Mouse (Mus musculus) right cerebral cortex, postnatal 25 days (tissue): Measurements from ENCODE around the gene Arhgap30.

ENCODE experiments used
- DNase-seq: peaks from one replicate; pipeline ENCODE4 v3.0.0; 2022

Arhgap30 gene

DNA sequence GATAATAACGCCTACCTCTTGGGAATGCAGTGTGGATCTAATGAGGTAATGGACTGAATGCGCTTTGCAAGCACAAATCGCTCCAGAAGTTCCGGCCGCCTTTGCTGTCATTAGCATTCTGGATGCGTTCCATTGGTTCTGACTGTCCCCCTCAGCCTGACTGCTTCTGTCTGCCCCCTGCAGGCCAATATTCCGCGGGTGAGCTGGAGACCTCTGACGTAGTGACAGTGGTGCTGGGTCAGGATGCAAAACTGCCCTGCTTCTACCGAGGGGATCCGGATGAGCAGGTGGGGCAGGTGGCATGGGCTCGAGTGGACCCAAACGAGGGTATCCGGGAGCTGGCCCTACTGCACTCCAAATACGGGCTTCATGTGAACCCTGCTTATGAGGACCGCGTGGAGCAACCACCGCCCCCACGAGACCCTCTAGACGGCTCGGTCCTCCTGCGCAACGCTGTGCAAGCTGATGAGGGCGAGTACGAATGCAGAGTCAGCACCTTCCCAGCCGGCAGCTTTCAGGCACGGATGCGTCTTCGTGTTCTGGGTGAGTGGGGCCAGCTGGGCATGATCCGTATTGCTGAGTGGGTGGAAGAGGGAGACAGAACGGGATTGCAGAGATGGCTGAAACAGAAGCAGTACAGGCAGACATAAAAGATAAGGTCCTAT, 8.7 kb upstream of the Arhgap30 start:
- DNase-seq: peak; percentile 62

DNA sequence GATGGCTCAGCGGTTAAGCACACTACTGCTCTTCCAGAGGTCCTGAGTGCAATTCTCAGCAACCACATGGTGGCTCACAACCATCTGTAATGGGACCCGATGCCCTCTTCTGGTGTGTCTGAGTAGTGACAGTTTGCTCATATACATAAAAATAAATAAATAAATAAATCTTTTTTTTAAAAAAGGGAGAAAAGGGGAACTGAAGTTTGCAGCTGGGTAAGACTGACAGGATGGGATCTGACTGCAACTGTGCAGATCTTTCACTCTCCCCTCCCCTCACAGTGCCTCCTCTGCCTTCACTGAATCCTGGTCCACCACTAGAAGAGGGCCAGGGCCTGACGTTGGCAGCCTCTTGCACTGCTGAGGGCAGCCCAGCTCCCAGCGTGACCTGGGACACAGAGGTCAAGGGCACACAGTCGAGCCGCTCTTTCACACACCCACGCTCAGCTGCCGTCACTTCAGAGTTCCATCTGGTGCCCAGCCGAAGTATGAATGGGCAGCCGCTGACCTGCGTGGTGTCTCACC, 6.6 kb upstream of the Arhgap30 start:
- DNase-seq: no peak

DNA sequence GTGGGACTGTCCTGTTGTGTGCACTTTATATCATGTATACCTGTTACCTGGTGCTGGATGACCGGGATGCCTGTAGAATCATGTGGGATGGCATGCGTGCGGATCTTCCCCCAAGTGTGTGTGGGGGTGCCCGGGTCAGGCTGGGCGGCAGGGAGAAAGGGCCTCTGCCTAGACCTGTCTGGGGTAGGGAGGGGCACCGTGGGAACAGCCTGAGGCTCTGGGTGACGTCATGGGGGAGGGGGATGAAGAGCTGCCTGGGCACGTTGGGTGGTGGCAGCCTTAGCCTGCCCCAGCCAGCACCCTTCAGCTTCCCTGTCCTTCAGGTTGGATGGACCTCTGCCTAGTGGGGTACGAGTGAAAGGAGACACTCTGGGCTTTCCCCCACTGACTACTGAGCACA, 4.4 kb upstream of the Arhgap30 start:
- DNase-seq: no peak

GRCm38 (mm10) chr1:171385171-171385570, 3.6 kb upstream of the Arhgap30 start:
- DNase-seq: no peak

- DNase-seq: no peak
Measured at GRCm38 (mm10) chr1:171387099-171387498, 1.7 kb upstream of the Arhgap30 start.

- no peak for DNase-seq
Measured at GRCm38 (mm10) chr1:171390101-171390500, 1.3 kb downstream of the Arhgap30 start.

GRCm38 (mm10) chr1:171401821-171402220, 13.1 kb downstream of the Arhgap30 start:
- DNase-seq: no peak

DNA sequence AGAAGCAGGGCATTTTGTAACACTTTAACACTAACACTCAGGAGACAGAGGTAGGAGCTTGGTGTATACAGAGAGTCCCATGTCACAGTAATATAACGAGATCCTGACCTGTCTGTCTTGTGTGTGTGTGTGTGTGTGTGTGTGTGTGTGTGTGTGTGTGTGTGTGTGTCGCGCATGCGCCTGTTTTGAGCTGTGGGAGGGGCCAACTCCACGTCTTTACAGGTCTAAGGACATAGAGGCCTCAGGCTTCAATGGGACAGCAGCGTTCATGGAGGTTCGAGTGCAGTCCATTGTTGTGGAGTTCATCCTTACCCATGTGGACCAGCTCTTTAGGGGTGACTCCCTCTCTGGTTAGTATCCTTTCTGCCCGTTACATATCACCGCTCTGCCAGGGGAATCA, 14.2 kb downstream of the Arhgap30 start:
- no peak for DNase-seq

- no peak for DNase-seq
Measured at GRCm38 (mm10) chr1:171407263-171407662, 18.5 kb downstream of the Arhgap30 start.

GRCm38 (mm10) chr1:171410231-171410630, 21.5 kb downstream of the Arhgap30 start:
- no peak for DNase-seq

- DNase-seq: peak; percentile 95
Measured at GRCm38 (mm10) chr1:171410947-171411484, 22.3 kb downstream of the Arhgap30 start, which contains the start of gene Usf1. TSS of gene Usf1 (plus strand) at chr1:171411313.

GRCm38 (mm10) chr1:171411492-171411941, 22.8 kb downstream of the Arhgap30 start:
- no peak for DNase-seq

GRCm38 (mm10) chr1:171412001-171412441, 23.3 kb downstream of the Arhgap30 start:
- DNase-seq: peak; percentile 19

DNA sequence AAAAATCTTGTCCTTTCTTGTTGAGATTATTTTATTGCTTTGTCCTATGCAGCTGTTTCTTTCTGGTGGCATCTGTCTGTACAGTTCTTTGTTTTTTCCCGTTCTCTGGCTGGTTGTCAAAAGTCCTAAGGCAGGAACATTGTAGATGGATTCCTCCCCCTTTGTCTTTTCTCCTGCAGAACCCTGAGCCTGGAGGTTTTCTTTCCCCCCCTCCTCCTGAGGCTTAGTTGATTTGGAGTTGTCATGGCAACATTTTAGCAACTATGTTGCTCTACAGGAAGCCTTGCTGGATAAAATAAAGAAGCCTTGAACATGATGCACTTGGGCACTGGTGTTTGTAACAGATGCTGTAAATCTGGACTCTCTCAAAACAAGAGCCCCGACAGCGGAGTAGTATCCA, 23.7 kb downstream of the Arhgap30 start:
- no peak for DNase-seq

DNA sequence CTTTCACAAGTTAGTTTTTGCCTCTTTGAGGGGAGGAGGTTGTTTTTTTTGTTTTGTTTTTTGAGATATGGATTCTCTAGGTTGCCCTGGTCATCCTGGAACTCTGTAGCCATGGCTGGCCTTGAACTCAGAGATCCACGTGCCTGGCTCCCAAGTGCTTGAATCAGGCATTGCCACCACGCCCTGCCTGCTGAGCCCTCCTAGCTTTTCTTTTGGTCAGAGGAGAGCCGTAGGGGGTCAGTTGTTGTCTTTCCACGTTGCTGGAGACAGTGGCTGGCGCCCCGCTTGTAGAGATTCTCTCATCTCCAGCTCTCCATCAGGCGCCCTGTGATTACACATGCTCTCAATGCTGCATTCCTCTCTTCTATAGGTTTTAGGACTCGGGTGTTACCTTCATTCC, 24.9 kb downstream of the Arhgap30 start:
- DNase-seq: no peak

- DNase-seq: no peak
Measured at GRCm38 (mm10) chr1:171418660-171419059, 29.9 kb downstream of the Arhgap30 start, which contains the start of gene Tstd1. TSS of gene Tstd1 (plus strand) at chr1:171418872.

DNA sequence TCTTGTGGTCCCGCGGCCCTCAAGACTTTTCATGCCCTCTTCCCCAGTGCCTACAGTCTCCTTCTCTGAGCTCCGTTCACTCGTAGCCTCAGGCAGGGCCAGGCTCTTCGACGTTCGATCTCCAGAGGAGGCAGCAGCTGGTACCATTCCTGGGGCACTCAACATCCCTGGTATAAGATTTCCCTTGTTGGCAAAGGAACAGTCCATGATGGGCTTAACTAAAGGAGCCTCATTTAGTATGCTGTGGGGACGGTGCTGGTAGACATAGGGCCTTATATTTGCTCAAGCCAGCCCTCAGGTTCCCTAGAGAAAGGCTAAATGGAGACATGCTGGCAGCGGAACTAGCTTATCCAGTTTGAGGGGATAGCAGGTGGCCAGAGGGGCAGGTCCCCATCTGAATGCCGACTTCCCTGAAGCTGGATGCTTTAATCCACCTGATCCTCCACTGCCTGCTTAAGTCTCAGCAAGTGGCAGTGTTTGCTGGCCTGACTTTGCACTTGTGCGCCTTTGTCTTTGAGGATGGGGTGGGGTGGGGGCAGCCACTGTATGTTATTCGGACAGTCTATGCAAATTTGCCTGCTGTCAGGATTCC, 30.6 kb downstream of the Arhgap30 start:
- DNase-seq: no peak

GRCm38 (mm10) chr1:171419905-171420304, 31.2 kb downstream of the Arhgap30 start:
- DNase-seq: no peak

DNA sequence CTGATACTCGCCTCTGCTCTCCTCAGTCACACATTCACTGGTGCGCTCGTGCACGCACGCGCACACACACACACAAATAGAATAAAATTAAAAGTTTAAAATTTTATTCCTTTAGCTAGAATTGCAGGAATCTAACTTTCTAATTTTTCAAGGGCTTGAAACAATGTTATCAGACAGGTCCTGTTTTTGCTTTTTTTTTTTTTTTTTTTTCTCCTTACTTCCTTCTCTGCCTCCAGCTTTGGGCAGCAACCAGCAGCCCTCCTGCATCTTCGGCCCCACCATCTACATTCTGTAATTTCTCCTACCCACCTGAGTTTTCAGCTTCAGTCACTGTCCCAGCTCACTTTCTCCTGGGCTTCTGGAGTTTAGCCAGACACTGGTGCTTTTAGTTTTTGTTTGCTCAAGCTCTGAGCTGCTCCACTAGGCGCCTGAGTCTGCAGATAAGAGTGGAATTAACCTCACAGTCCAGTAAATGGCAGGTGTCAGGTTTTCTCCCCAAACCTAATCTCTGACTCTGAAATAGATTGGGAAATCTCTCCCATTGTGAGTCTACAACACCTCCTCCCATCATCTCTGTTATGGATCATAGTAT, 33.8 kb downstream of the Arhgap30 start:
- DNase-seq: no peak

GRCm38 (mm10) chr1:171424638-171425037, 35.9 kb downstream of the Arhgap30 start:
- DNase-seq: no peak

- DNase-seq: no peak
Measured at GRCm38 (mm10) chr1:171425126-171425525, 36.4 kb downstream of the Arhgap30 start.

GRCm38 (mm10) chr1:171432158-171432557, 43.4 kb downstream of the Arhgap30 start:
- no peak for DNase-seq

GRCm38 (mm10) chr1:171435288-171435814, 46.6 kb downstream of the Arhgap30 start:
- no peak for DNase-seq
